Comparison of ENCODE assay signal across 8 mouse cellular contexts in the genomic region with DNA sequence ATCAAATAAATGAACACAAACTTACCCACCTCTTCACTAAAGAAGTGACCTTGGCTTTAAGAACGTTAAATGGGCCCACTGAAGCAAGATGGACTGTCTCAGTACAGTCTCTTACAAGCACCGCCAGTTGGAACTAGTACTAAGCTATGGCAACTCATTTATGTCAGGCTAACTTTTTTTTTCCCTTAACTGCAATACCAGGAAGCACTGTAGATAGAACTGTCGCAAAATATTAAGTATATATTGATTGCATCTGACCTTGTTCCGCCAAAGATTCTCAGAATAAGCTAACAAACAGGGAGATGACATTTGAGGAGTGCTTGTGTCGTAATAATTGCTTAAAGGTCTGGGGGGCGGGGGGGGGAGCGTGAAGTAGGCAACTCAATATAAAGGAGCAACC. TPM values are rescaled to one million over a fixed set of nuclear protein-coding genes. Genes with fewer than 3 reads are reported as not detected.
A peak's percentile ranks its signal among the peaks of the same experiment; 100 is the strongest.
DNase-seq lines count a peak whose midpoint lies in the region; ATAC-seq and TF ChIP-seq lines count a peak whose summit lies in the region.

No protein-coding gene starts in this region.

- no peaks in the 10 kb centered on the region for H3K9me3 ChIP-seq in lung, embryonic 14.5 days (ENCODE audit: low read depth, low read length)
- H3K9me3 ChIP-seq in neural tube, embryonic 15.5 days (replicated peaks): no peaks in the 10 kb centered on the region

- peaks cover 10% of the 10 kb centered on the region for H3K4me1 ChIP-seq in lung, embryonic 14.5 days (ENCODE audit: insufficient read depth)
- H3K4me1 ChIP-seq in neural tube, embryonic 15.5 days: peaks cover 20% of the 10 kb centered on the region

- peak overlapping the region; percentile 48; the same call in 1 of the 2 replicates for H3K4me2 ChIP-seq in lung, embryonic 14.5 days
- peak overlapping the region; percentile 48 for H3K4me2 ChIP-seq in neural tube, embryonic 15.5 days

- H3K9ac ChIP-seq in lung, embryonic 14.5 days: no peak overlapping the region
- no peak overlapping the region for H3K9ac ChIP-seq in neural tube, embryonic 15.5 days (replicated peaks)

- WGBS in lung, embryonic 14.5 days: 45% methylated on average over 7 of the region's 7 CpGs
- 45% methylated on average over 7 of the region's 7 CpGs for WGBS in neural tube, embryonic 15.5 days

- no peak for TF ChIP-seq CTCF in lung, embryonic 14.5 days (IDR thresholded peaks at IDR 0.05; ENCODE audit: low read depth)

- ATAC-seq in lung, embryonic 14.5 days (ENCODE audit: insufficient read depth): no peak
- peak; percentile 11 for ATAC-seq in inflammation-experienced regulatory T-cells, adult 6 months
- ATAC-seq in neural tube, embryonic 15.5 days (ENCODE audit: low FRiP score): no peak
- ATAC-seq in erythroblast, adult 5-6 weeks (replicated peaks; ENCODE audit: low FRiP score, poor library complexity, severe bottlenecking): no peak

- H3K27ac ChIP-seq in lung, embryonic 14.5 days (ENCODE audit: low read depth): no peak overlapping the region
- 0 out of 2 replicates have a peak overlapping the region, but pooled peaks have one; percentile 37 for H3K27ac ChIP-seq in neural tube, embryonic 15.5 days (replicated peaks)

- H3K4me3 ChIP-seq in lung, embryonic 14.5 days (ENCODE audit: low read depth, low read length): no peak overlapping the region
- H3K4me3 ChIP-seq in neural tube, embryonic 15.5 days (replicated peaks): no peak overlapping the region

- H3K36me3 ChIP-seq in lung, embryonic 14.5 days (ENCODE audit: insufficient read depth): no peaks in the 10 kb centered on the region
- no peaks in the 10 kb centered on the region for H3K36me3 ChIP-seq in neural tube, embryonic 15.5 days

- no peaks in the 10 kb centered on the region for H3K27me3 ChIP-seq in lung, embryonic 14.5 days (ENCODE audit: insufficient read depth, low read length)
- H3K27me3 ChIP-seq in neural tube, embryonic 15.5 days (replicated peaks): no peaks in the 10 kb centered on the region

- DNase-seq in heart, adult 11 months: peak; percentile 55
- DNase-seq in heart, adult 18-20 months: no peak
- no peak for DNase-seq in lung, embryonic 14.5 days
- DNase-seq in lung, postnatal 36 days: no peak
- DNase-seq in gastrocnemius, adult 8-10 months (ENCODE audit: low spot score in 2 of 2): no peak

RNA-seq across cellular contexts. Expression of a gene that starts 49.3 kb away (rescaled TPM):
- total RNA-seq in heart, adult 18-20 months (2021): 100 to 1,000 TPM; 103 to 142 TPM
- polyA plus RNA-seq in lung, embryonic 14.5 days (2014; fragmentation: Nextera tagmentation; extraction: Ambion mirVana): 33.4 and 36.5 TPM in 2 replicates
- polyA plus RNA-seq in inflammation-experienced regulatory T-cells, adult 6 months (2017; shearing (Covaris generic)): 10 to 100 TPM; 78.0 to 94.8 (median 90.1) TPM
- 63.0 and 65.5 TPM in 2 replicates for polyA plus RNA-seq in neural tube, embryonic 15.5 days (2015; fragmentation: Nextera tagmentation; extraction: Ambion mirVana)
- 10 to 100 TPM; 17.8 to 64.2 (median 20.3) TPM for total RNA-seq in gastrocnemius, adult 8-10 months (2022)
- total RNA-seq in erythroblast, adult 5-6 weeks (2015; ENCODE audit: low replicate concordance): 251 and 274 TPM in 2 replicates
- 546 and 697 TPM in 2 replicates for total RNA-seq in erythroblast, adult 5-6 weeks (2017; ENCODE audit: low replicate concordance)
